Mouse (Mus musculus) fibroblast of lung, adult 2 months (primary cell): ENCODE data around the gene Mrgprh.
"Not testable (repeated sequence)": the region's sequence is repeated elsewhere in the genome, so short reads cannot be mapped to it uniquely, and the experiment has no call there.

Source experiments
- DNase-seq: peaks from one replicate; pipeline ENCODE4 v3.0.0-alpha.2; 2011; ENCODE audit warnings: low read depth

Gene Mrgprh

GRCm38 (mm10) chr17:12868043-12868442, 7.8 kb upstream of the Mrgprh start, which contains the start of gene Mas1:
Gene Mas1, minus strand, starts transcription at chr17:12868143.
- DNase-seq = no peak

- no peak for DNase-seq
Measured at GRCm38 (mm10) chr17:12868640-12869039, 7.2 kb upstream of the Mrgprh start.

GRCm38 (mm10) chr17:12872275-12873028, 3.4 kb upstream of the Mrgprh start:
- DNase-seq = no peak

GRCm38 (mm10) chr17:12880178-12880577, 4.3 kb downstream of the Mrgprh start:
- DNase-seq = peak; percentile 62

- DNase-seq = no peak
Measured at GRCm38 (mm10) chr17:12881216-12881615, 5.4 kb downstream of the Mrgprh start.

- no peak for DNase-seq
Measured at GRCm38 (mm10) chr17:12886620-12887019, 10.8 kb downstream of the Mrgprh start.

- peak; percentile 43 for DNase-seq
Measured at GRCm38 (mm10) chr17:12887021-12887775, 11.4 kb downstream of the Mrgprh start.

- DNase-seq = no peak
Measured at GRCm38 (mm10) chr17:12891054-12891453, 15.2 kb downstream of the Mrgprh start.

- no peak for DNase-seq
Measured at GRCm38 (mm10) chr17:12892033-12892432, 16.2 kb downstream of the Mrgprh start.

- DNase-seq = no peak
Measured at GRCm38 (mm10) chr17:12897674-12898073, 21.8 kb downstream of the Mrgprh start.

- not testable (repeated sequence) for DNase-seq
Measured at GRCm38 (mm10) chr17:12898607-12899006, 22.8 kb downstream of the Mrgprh start.

GRCm38 (mm10) chr17:12902291-12902690, 26.5 kb downstream of the Mrgprh start:
- no peak for DNase-seq

- DNase-seq = no peak
Measured at GRCm38 (mm10) chr17:12903372-12904333, 27.8 kb downstream of the Mrgprh start.

GRCm38 (mm10) chr17:12904349-12904748, 28.5 kb downstream of the Mrgprh start:
- DNase-seq = peak; percentile 79

GRCm38 (mm10) chr17:12905810-12906209, 30.0 kb downstream of the Mrgprh start:
- peak; percentile 64 for DNase-seq

GRCm38 (mm10) chr17:12906436-12906835, 30.6 kb downstream of the Mrgprh start:
- peak; percentile 82 for DNase-seq

GRCm38 (mm10) chr17:12909361-12910280, 33.8 kb downstream of the Mrgprh start, which contains the start of gene Pnldc1:
Gene Pnldc1, minus strand, starts transcription at chr17:12910230.
- DNase-seq = no peak

GRCm38 (mm10) chr17:12910391-12910790, 34.6 kb downstream of the Mrgprh start:
- no peak for DNase-seq

GRCm38 (mm10) chr17:12915488-12915880, 39.6 kb downstream of the Mrgprh start, which contains the start of gene Tcp1:
Gene Tcp1, plus strand, starts transcription at chr17:12915701.
- DNase-seq = no peak

GRCm38 (mm10) chr17:12915881-12916583, 40.2 kb downstream of the Mrgprh start, which contains the start of gene Mrpl18:
Gene Mrpl18, minus strand, starts transcription at chr17:12916345.
- peak; percentile 99 for DNase-seq
